Mouse (Mus musculus): Measurements from ENCODE around the gene Krtap4-7. TPM values are rescaled to one million over a fixed set of nuclear protein-coding genes. Genes with fewer than 3 reads are reported as not detected.
"Not testable (repeated sequence)": the region's sequence is repeated elsewhere in the genome, so short reads cannot be mapped to it uniquely, and the experiment has no call there.

Gene Krtap4-7
- polyA plus RNA-seq, 1 experiment from 2014 or later: not detected

DNA sequence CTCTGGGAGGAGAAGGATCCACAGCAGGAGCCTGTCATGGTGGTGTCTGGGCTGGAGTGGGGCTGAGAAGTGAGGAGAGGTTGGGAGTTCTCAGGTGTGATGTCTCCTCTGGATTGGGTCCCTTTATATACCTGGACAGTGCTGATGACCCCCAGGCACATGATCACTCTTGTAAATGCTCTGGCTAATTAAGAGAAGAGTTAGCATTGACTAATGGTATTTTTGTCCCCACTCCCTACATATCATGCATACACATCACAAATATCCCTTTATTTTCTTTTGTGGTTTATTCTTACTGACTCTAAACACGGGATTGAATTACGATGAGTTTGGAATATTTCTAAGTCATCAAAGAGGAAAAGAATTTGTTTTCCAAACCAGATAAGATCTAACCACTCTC is 23.6 kb downstream of the Krtap4-7 start, which contains the start of gene Gm11562:
Gene Gm11562 (minus strand): TSS at position 101 of the 400 bp plus-strand sequence.
- Histone ChIP-seq H3K4me2 (ENCODE audit: low read depth) (no peak within 1 kb of the TSS), H3K36me3 (ENCODE audit: control insufficient read depth, insufficient read depth, low read length) (no peaks in the 10 kb centered on the region), H3K4me1 (ENCODE audit: control insufficient read depth, insufficient read depth, low read length) (no peaks in the 10 kb centered on the region), H3K27ac (ENCODE audit: low read depth, low read length) (no peak within 1 kb of the TSS), H3K27me3 (ENCODE audit: control insufficient read depth, insufficient read depth, low read length) (no peaks in the 10 kb centered on the region), H3K9ac (ENCODE audit: low read length) (no peak within 1 kb of the TSS), H3K4me3 (ENCODE audit: low read depth, low read length) (no peak within 1 kb of the TSS), H3K9me3 (ENCODE audit: control insufficient read depth, low read length) (no peaks in the 10 kb centered on the region)
- WGBS: 93% methylated on average over 2 of the region's 2 CpGs
- no peak for ATAC-seq (ENCODE audit: insufficient read depth, low FRiP score, low TSS enrichment)
- no peak for DNase-seq (ENCODE audit: low spot score)

GRCm38 (mm10) chr11:99614796-99615363 is 29.0 kb downstream of the Krtap4-7 start, which contains the start of gene Krtap2-4:
Krtap2-4 (minus strand) TSS chr11:99614846.
- no peak for DNase-seq (ENCODE audit: low spot score)
- H3K9ac ChIP-seq (ENCODE audit: low read length): no peak within 1 kb of the TSS
- no peak within 1 kb of the TSS for H3K27ac ChIP-seq (ENCODE audit: low read depth, low read length)
- no peak within 1 kb of the TSS for H3K4me3 ChIP-seq (ENCODE audit: low read depth, low read length)
- no peak for ATAC-seq (ENCODE audit: insufficient read depth, low FRiP score, low TSS enrichment)
- no peaks in the 10 kb centered on the region for H3K27me3 ChIP-seq (ENCODE audit: control insufficient read depth, insufficient read depth, low read length)
- no peaks in the 10 kb centered on the region for H3K36me3 ChIP-seq (ENCODE audit: control insufficient read depth, insufficient read depth, low read length)
- H3K4me2 ChIP-seq (ENCODE audit: low read depth): no peak within 1 kb of the TSS
- 78% methylated on average over 3 of the region's 3 CpGs for WGBS
- H3K4me1 ChIP-seq (ENCODE audit: control insufficient read depth, insufficient read depth, low read length): no peaks in the 10 kb centered on the region
- H3K9me3 ChIP-seq (ENCODE audit: control insufficient read depth, low read length): no peaks in the 10 kb centered on the region

DNA sequence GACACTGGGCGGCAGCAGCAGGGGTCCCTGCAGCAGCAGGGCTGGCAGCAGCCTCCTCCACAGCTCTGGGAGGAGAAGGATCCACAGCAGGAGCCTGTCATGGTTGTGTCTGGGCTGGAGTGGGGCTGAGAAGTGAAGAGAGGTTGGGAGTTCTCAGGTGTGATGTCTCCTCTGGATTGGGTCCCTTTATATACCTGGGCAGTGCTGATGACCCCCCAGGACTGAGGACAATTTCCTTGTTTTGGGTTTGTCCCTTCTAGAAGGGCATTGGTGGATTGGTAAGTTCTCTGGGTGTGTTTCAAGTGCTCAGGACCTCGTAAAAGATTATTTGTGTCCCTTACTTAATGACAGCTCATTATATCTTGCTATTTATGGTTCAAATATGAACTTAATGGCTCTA is 33.8 kb downstream of the Krtap4-7 start, which contains the start of gene Gm11937:
Gene Gm11937 (minus strand): TSS at position 101 of the 400 bp plus-strand sequence.
- H3K4me2 ChIP-seq (ENCODE audit: low read depth); H3K4me1 ChIP-seq (ENCODE audit: control insufficient read depth, insufficient read depth, low read length); H3K27me3 ChIP-seq (ENCODE audit: control insufficient read depth, insufficient read depth, low read length); H3K4me3 ChIP-seq (ENCODE audit: low read depth, low read length); H3K27ac ChIP-seq (ENCODE audit: low read depth, low read length); DNase-seq (ENCODE audit: low spot score); H3K9me3 ChIP-seq (ENCODE audit: control insufficient read depth, low read length); H3K36me3 ChIP-seq (ENCODE audit: control insufficient read depth, insufficient read depth, low read length); ATAC-seq (ENCODE audit: insufficient read depth, low FRiP score, low TSS enrichment); H3K9ac ChIP-seq (ENCODE audit: low read length): not testable (repeated sequence)
- WGBS: 76% methylated on average over 1 of the region's 2 CpGs

DNA sequence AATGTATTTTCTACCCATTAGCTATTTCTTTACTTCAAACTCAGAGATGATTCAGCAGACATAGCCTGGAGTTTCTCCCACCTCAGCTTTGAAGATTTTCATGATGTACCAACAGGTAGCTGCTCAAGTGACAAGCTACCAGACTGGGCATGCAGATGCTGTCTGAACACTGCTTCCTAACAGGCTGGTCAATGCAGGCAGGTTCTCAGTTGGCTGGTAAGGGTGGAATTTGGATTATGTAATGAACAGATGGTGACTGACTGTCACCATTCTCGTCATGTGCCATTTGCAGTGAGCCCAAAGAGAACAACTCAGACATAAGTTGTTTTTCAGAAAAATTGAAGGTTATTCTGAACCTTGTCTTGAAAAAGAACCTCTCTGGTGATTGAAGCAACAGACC is 34.8 kb downstream of the Krtap4-7 start:
- H3K4me3 ChIP-seq (ENCODE audit: low read depth, low read length): no peak overlapping the region
- H3K9ac ChIP-seq (ENCODE audit: low read length): no peak overlapping the region
- no peak overlapping the region for H3K27ac ChIP-seq (ENCODE audit: low read depth, low read length)
- ATAC-seq (ENCODE audit: insufficient read depth, low FRiP score, low TSS enrichment) (no peak), DNase-seq (ENCODE audit: low spot score) (no peak)
- no peaks in the 10 kb centered on the region for H3K4me1 ChIP-seq (ENCODE audit: control insufficient read depth, insufficient read depth, low read length)
- 78% methylated on average over 1 of the region's 1 CpGs for WGBS
- no peaks in the 10 kb centered on the region for H3K27me3 ChIP-seq (ENCODE audit: control insufficient read depth, insufficient read depth, low read length)
- H3K36me3 ChIP-seq (ENCODE audit: control insufficient read depth, insufficient read depth, low read length): no peaks in the 10 kb centered on the region
- no peaks in the 10 kb centered on the region for H3K9me3 ChIP-seq (ENCODE audit: control insufficient read depth, low read length)
- no peak overlapping the region for H3K4me2 ChIP-seq (ENCODE audit: low read depth)

- DNase-seq (ENCODE audit: low spot score); H3K4me2 ChIP-seq (ENCODE audit: low read depth); H3K36me3 ChIP-seq (ENCODE audit: control insufficient read depth, insufficient read depth, low read length); H3K9me3 ChIP-seq (ENCODE audit: control insufficient read depth, low read length); H3K9ac ChIP-seq (ENCODE audit: low read length); H3K4me3 ChIP-seq (ENCODE audit: low read depth, low read length); H3K4me1 ChIP-seq (ENCODE audit: control insufficient read depth, insufficient read depth, low read length); H3K27me3 ChIP-seq (ENCODE audit: control insufficient read depth, insufficient read depth, low read length); H3K27ac ChIP-seq (ENCODE audit: low read depth, low read length); ATAC-seq (ENCODE audit: insufficient read depth, low FRiP score, low TSS enrichment): not testable (repeated sequence)
- 69% methylated on average over 1 of the region's 1 CpGs for WGBS
These were observed 40.7 kb downstream of the Krtap4-7 start, which contains the start of gene Gm11938 for GRCm38 (mm10) chr11:99603208-99603607. Gm11938 (minus strand) TSS chr11:99603308.

DNA sequence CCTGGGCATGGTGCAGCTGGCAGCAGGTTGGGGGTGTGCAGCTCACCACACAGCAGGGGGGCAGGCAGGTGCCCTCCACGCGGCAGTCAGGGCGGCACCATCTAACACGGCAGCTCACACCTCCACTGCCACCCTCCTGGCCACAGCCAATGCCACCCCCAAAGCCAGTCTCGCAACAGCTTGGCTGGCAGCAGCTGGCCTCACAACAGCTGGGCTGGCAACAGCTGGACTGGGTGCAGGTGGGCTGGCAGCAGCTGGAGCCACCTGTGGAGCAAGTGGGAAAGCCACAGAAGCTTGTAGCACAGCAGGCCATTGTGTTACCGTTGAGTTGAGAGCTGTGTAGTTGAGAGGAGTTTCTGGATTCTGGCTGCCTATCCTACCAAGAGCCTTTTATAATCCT is 46.1 kb downstream of the Krtap4-7 start, which contains the start of gene Krtap9-3:
Gene Krtap9-3 (minus strand): TSS at position 364 of the 400 bp plus-strand sequence.
- WGBS: 84% methylated on average over 6 of the region's 6 CpGs
- not testable (repeated sequence) for H3K27me3 ChIP-seq (ENCODE audit: control insufficient read depth, insufficient read depth, low read length); ATAC-seq (ENCODE audit: insufficient read depth, low FRiP score, low TSS enrichment)

More for the DNA sequence above, 46.1 kb downstream of the Krtap4-7 start, which contains the start of gene Krtap9-3:
- H3K9ac ChIP-seq (ENCODE audit: low read length); H3K4me2 ChIP-seq (ENCODE audit: low read depth); H3K4me3 ChIP-seq (ENCODE audit: low read depth, low read length); H3K9me3 ChIP-seq (ENCODE audit: control insufficient read depth, low read length); H3K27ac ChIP-seq (ENCODE audit: low read depth, low read length); H3K36me3 ChIP-seq (ENCODE audit: control insufficient read depth, insufficient read depth, low read length); DNase-seq (ENCODE audit: low spot score); H3K4me1 ChIP-seq (ENCODE audit: control insufficient read depth, insufficient read depth, low read length): not testable (repeated sequence)

Other genes starting within 250 kb of the Krtap4-7 start
- gene Krt12, start 221.8 kb downstream of the Krtap4-7 start, polyA plus RNA-seq (2014; fragmentation: Nextera tagmentation; extraction: Ambion mirVana): not detected in 2 replicates
- gene Krt20, start 205.9 kb downstream of the Krtap4-7 start, polyA plus RNA-seq (2014; fragmentation: Nextera tagmentation; extraction: Ambion mirVana): 0.19 and 0.28 TPM in 2 replicates
- not detected in 2 replicates for gene Krt23, start 151.0 kb downstream of the Krtap4-7 start, polyA plus RNA-seq (2014; fragmentation: Nextera tagmentation; extraction: Ambion mirVana)
- gene Krt39, start 122.8 kb downstream of the Krtap4-7 start, polyA plus RNA-seq (2014; fragmentation: Nextera tagmentation; extraction: Ambion mirVana): not detected in 2 replicates
- gene Krt40, start 100.9 kb downstream of the Krtap4-7 start, polyA plus RNA-seq (2014; fragmentation: Nextera tagmentation; extraction: Ambion mirVana): not detected in 2 replicates
- gene Krtap3-3, start 93.2 kb downstream of the Krtap4-7 start, polyA plus RNA-seq (2014; fragmentation: Nextera tagmentation; extraction: Ambion mirVana): not detected in 2 replicates
- gene Krtap3-2, start 87.2 kb downstream of the Krtap4-7 start, polyA plus RNA-seq (2014; fragmentation: Nextera tagmentation; extraction: Ambion mirVana): not detected in 2 replicates
- gene Gm11939, start 84.6 kb downstream of the Krtap4-7 start, polyA plus RNA-seq (2014; fragmentation: Nextera tagmentation; extraction: Ambion mirVana): not detected in 2 replicates
- gene Krtap3-1, start 77.5 kb downstream of the Krtap4-7 start, polyA plus RNA-seq (2014; fragmentation: Nextera tagmentation; extraction: Ambion mirVana): not detected in 2 replicates
- gene Krtap1-5, start 63.1 kb downstream of the Krtap4-7 start, polyA plus RNA-seq (2014; fragmentation: Nextera tagmentation; extraction: Ambion mirVana): not detected in 2 replicates
- not detected in 2 replicates for gene Krtap1-4, start 60.4 kb downstream of the Krtap4-7 start, polyA plus RNA-seq (2014; fragmentation: Nextera tagmentation; extraction: Ambion mirVana)
- not detected in 2 replicates for gene Krtap1-3, start 52.8 kb downstream of the Krtap4-7 start, polyA plus RNA-seq (2014; fragmentation: Nextera tagmentation; extraction: Ambion mirVana)
- gene Krtap9-3, start 46.0 kb downstream of the Krtap4-7 start, polyA plus RNA-seq (2014; fragmentation: Nextera tagmentation; extraction: Ambion mirVana): not detected in 2 replicates
- not detected in 2 replicates for gene Gm11938, start 40.8 kb downstream of the Krtap4-7 start, polyA plus RNA-seq (2014; fragmentation: Nextera tagmentation; extraction: Ambion mirVana)
- not detected in 2 replicates for gene Gm11937, start 33.9 kb downstream of the Krtap4-7 start, polyA plus RNA-seq (2014; fragmentation: Nextera tagmentation; extraction: Ambion mirVana)
- gene Krtap2-4, start 29.2 kb downstream of the Krtap4-7 start, polyA plus RNA-seq (2014; fragmentation: Nextera tagmentation; extraction: Ambion mirVana): not detected in 2 replicates
- not detected in 2 replicates for gene Gm11562, start 23.7 kb downstream of the Krtap4-7 start, polyA plus RNA-seq (2014; fragmentation: Nextera tagmentation; extraction: Ambion mirVana)
- gene Krtap4-1, start 15.9 kb downstream of the Krtap4-7 start, polyA plus RNA-seq (2014; fragmentation: Nextera tagmentation; extraction: Ambion mirVana): not detected in 2 replicates
- gene Krtap4-2, start 9.0 kb downstream of the Krtap4-7 start, polyA plus RNA-seq (2014; fragmentation: Nextera tagmentation; extraction: Ambion mirVana): not detected in 2 replicates
- not detected in 2 replicates for gene Gm11555, start 6.1 kb upstream of the Krtap4-7 start, polyA plus RNA-seq (2014; fragmentation: Nextera tagmentation; extraction: Ambion mirVana)
- not detected in 2 replicates for gene Gm11563, start 14.9 kb upstream of the Krtap4-7 start, polyA plus RNA-seq (2014; fragmentation: Nextera tagmentation; extraction: Ambion mirVana)
- gene Krtap4-6, start 21.9 kb upstream of the Krtap4-7 start, polyA plus RNA-seq (2014; fragmentation: Nextera tagmentation; extraction: Ambion mirVana): not detected in 2 replicates
- not detected in 2 replicates for gene Gm14190, start 46.7 kb upstream of the Krtap4-7 start, polyA plus RNA-seq (2014; fragmentation: Nextera tagmentation; extraction: Ambion mirVana)
- not detected in 2 replicates for gene Gm14180, start 90.2 kb upstream of the Krtap4-7 start, polyA plus RNA-seq (2014; fragmentation: Nextera tagmentation; extraction: Ambion mirVana)
- gene Gm11595, start 128.8 kb upstream of the Krtap4-7 start, polyA plus RNA-seq (2014; fragmentation: Nextera tagmentation; extraction: Ambion mirVana): not detected in 2 replicates
- gene Krtap4-8, start 136.6 kb upstream of the Krtap4-7 start, polyA plus RNA-seq (2014; fragmentation: Nextera tagmentation; extraction: Ambion mirVana): not detected in 2 replicates
- gene Krtap4-9, start 141.1 kb upstream of the Krtap4-7 start, polyA plus RNA-seq (2014; fragmentation: Nextera tagmentation; extraction: Ambion mirVana): not detected in 2 replicates
- not detected in 2 replicates for gene Gm11596, start 149.4 kb upstream of the Krtap4-7 start, polyA plus RNA-seq (2014; fragmentation: Nextera tagmentation; extraction: Ambion mirVana)
- gene Gm11569, start 154.8 kb upstream of the Krtap4-7 start, polyA plus RNA-seq (2014; fragmentation: Nextera tagmentation; extraction: Ambion mirVana): not detected in 2 replicates
- gene Gm11554, start 160.4 kb upstream of the Krtap4-7 start, polyA plus RNA-seq (2014; fragmentation: Nextera tagmentation; extraction: Ambion mirVana): not detected in 2 replicates
- not detected in 2 replicates for gene Krtap4-13, start 165.8 kb upstream of the Krtap4-7 start, polyA plus RNA-seq (2014; fragmentation: Nextera tagmentation; extraction: Ambion mirVana)
- gene Gm11564, start 171.6 kb upstream of the Krtap4-7 start, polyA plus RNA-seq (2014; fragmentation: Nextera tagmentation; extraction: Ambion mirVana): not detected in 2 replicates
- gene 2300003K06Rik, start 194.0 kb upstream of the Krtap4-7 start, polyA plus RNA-seq (2014; fragmentation: Nextera tagmentation; extraction: Ambion mirVana): not detected in 2 replicates
- not detected in 2 replicates for gene Krtap4-16, start 207.5 kb upstream of the Krtap4-7 start, polyA plus RNA-seq (2014; fragmentation: Nextera tagmentation; extraction: Ambion mirVana)
- gene Gm11568, start 213.8 kb upstream of the Krtap4-7 start, polyA plus RNA-seq (2014; fragmentation: Nextera tagmentation; extraction: Ambion mirVana): not detected in 2 replicates
- gene Gm11559, start 220.4 kb upstream of the Krtap4-7 start, polyA plus RNA-seq (2014; fragmentation: Nextera tagmentation; extraction: Ambion mirVana): not detected in 2 replicates
- not detected in 2 replicates for gene Krtap9-1, start 229.3 kb upstream of the Krtap4-7 start, polyA plus RNA-seq (2014; fragmentation: Nextera tagmentation; extraction: Ambion mirVana)
- 0.23 TPM in 1 of 2 replicates, not detected in the other for gene Gm11567, start 235.1 kb upstream of the Krtap4-7 start, polyA plus RNA-seq (2014; fragmentation: Nextera tagmentation; extraction: Ambion mirVana)

Measured in neural tube, embryonic 11.5 days (tissue).